Mouse (Mus musculus) hindbrain, embryonic 11.5 days (tissue): ENCODE measurements around the gene Rps10. TPM values are rescaled to one million over a fixed set of nuclear protein-coding genes. Genes with fewer than 3 reads are reported as not detected.

Experiments
- ATAC-seq: fragments of 200-750 bp; cut with Nextera tagmentation; 2 replicates; pipeline ENCODE4 v1.8.0; 2017; ENCODE audit warnings: mild to moderate bottlenecking, moderate TSS enrichment, moderate library complexity; ENCODE audit not compliant: low FRiP score
- DNase-seq: peaks from one replicate; pipeline ENCODE4 v3.0.0-alpha.2; 2015; ENCODE audit warnings: low spot score
- H3K27ac ChIP-seq: fragments of 300-500 bp; sonication (generic); 2 replicates; pipeline ENCODE4 v1.5.1; 2014; ENCODE audit warnings: mild to moderate bottlenecking, low read depth, low read length
- H3K27me3 ChIP-seq: fragments of 300-500 bp; sonication (generic); 2 replicates; pipeline ENCODE4 v1.6.1; 2014; ENCODE audit warnings: mild to moderate bottlenecking, low read length, moderate library complexity, mixed read lengths; ENCODE audit not compliant: control insufficient read depth, insufficient read depth
- H3K36me3 ChIP-seq: fragments of 300-500 bp; sonication (generic); 2 replicates; pipeline ENCODE4 v1.6.1; 2014; ENCODE audit warnings: mild to moderate bottlenecking, low read length, moderate library complexity, mixed read lengths; ENCODE audit not compliant: control insufficient read depth, insufficient read depth
- H3K4me1 ChIP-seq: fragments of 300-500 bp; sonication (generic); replicated peaks from 2 replicates; pipeline ENCODE4 v1.6.1; 2014; ENCODE audit warnings: low read length, mixed read lengths; ENCODE audit not compliant: control insufficient read depth, insufficient read depth
- H3K4me2 ChIP-seq: fragments of 300-500 bp; sonication (generic); replicated peaks from 2 replicates; pipeline ENCODE4 v1.6.1; 2014; ENCODE audit warnings: mild to moderate bottlenecking, low read depth, low read length
- H3K4me3 ChIP-seq: fragments of 300-500 bp; sonication (generic); 2 replicates; pipeline ENCODE4 v1.5.1; 2014; ENCODE audit warnings: low read depth, low read length
- H3K9ac ChIP-seq: fragments of 300-500 bp; sonication (generic); 2 replicates; pipeline ENCODE4 v1.6.1; 2014; ENCODE audit warnings: low read depth, low read length
- H3K9me3 ChIP-seq: fragments of 300-500 bp; sonication (generic); 2 replicates; pipeline ENCODE4 v1.6.1; 2016; ENCODE audit warnings: low read length; ENCODE audit not compliant: control insufficient read depth
- WGBS: fragments of 180-500 bp; shearing (Covaris S2); extraction: QIAGEN DNeasy Blood & Tissue Kit; methylation state at CpG from one replicate; pipeline ENCODE4 v1.1.7; 2014; 5-methylcytosine and 5-hydroxymethylcytosine counted together
- polyA plus RNA-seq: library from polyadenylated mRNA; unstranded; fragments of >200 nt; fragmentation: Nextera tagmentation; extraction: Ambion mirVana; gene quantifications from 2 replicates; pipeline ENCODE4 v1.2.1, GENCODE M21; 2014

The Rps10 gene
- polyA plus RNA-seq, 1 experiment from 2014 or later = 827 TPM

DNA sequence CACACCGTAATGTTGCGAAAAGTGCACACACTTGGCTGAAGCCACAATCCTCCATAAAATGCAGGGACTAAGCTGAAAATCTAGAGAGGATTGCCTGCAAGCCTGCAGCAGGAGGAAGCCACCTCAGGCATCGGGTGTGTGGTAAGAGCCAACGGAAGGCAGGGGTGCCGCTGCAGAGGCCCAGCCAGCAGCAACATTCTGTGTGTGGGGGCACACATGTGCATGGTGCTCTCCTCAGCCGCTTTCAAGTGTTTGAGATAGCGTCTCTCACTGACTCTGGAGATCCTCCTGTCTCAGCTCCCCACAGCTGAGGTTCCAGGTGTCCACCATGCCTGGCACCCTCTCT is 43.9 kb downstream of the Rps10 start:
- DNase-seq (no peak), ATAC-seq (no peak)
- Histone ChIP-seq H3K9ac (no peak overlapping the region), H3K4me3 (no peak overlapping the region), H3K4me1 (no peaks in the 10 kb centered on the region), H3K27me3 (no peaks in the 10 kb centered on the region), H3K4me2 (no peak overlapping the region), H3K27ac (no peak overlapping the region), H3K36me3 (peaks cover 12% of the 10 kb centered on the region), H3K9me3 (no peaks in the 10 kb centered on the region)
- WGBS = 96% methylated on average over 7 of the region's 7 CpGs

DNA sequence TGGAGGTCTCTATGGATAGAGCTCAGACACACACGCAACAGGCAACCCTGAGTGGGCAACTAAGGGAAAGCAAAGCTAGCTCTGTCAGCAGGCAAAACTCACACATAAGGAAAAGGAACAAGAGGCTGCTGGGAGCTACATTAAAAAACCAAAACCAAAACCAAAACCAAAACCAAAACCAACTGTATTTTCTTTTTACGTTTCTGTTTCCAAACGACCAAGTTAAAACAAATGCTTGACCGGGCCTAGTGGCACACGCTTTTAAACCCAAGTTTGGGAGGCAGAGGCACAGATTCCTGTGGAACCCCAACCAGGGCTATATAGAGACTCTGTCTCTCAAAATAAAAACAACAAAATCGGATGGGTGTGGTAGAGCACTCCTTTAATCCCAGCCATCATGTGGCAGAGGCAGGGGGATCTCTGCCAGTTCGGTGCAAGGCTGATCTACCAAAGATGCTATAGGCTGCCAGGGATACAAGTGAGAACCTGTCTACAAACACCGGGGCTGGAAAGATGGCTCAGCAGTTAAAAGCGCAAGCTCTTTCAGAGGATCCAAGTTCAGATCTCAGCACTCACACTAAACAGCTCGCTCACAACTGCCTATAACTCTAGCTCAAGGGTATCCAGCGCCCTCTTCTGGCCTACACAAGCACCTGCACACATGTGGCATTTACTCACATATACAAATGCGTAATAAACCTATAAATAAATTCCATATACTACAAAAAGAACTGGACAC is 44.5 kb downstream of the Rps10 start:
- Histone ChIP-seq H3K9me3 (no peaks in the 10 kb centered on the region), H3K4me2 (no peak overlapping the region), H3K27ac (no peak overlapping the region), H3K4me3 (no peak overlapping the region), H3K4me1 (no peaks in the 10 kb centered on the region), H3K9ac (no peak overlapping the region), H3K27me3 (no peaks in the 10 kb centered on the region), H3K36me3 (peaks cover 12% of the 10 kb centered on the region)
- ATAC-seq (no peak), DNase-seq (no peak)
- 89% methylated on average over 12 of the region's 12 CpGs for WGBS

DNA sequence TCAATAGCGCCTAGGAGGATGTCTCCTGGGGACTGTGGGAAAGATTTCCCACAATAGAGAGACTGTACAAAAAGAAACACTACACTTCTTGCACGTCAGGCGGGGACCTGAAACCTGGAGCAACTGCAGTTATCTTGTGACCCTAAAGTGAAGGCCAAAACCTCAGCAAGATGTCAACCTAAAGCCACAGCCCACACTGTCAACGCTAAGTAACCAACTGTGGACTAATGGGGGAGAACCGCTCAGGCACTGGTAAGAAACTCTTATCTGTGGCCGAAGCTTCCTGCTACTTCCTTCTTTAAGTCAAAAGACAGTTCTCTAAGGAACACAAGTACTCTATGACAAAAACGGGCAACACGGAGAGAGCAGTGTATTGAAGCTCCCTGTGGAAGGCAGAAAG is 48.2 kb downstream of the Rps10 start:
- Histone ChIP-seq H3K4me1 (no peaks in the 10 kb centered on the region), H3K4me3 (no peak overlapping the region), H3K36me3 (peaks cover 7% of the 10 kb centered on the region), H3K9ac (no peak overlapping the region), H3K4me2 (no peak overlapping the region), H3K9me3 (no peaks in the 10 kb centered on the region), H3K27me3 (no peaks in the 10 kb centered on the region), H3K27ac (no peak overlapping the region)
- DNase-seq (no peak), ATAC-seq (no peak)
- WGBS = 81% methylated on average over 8 of the region's 8 CpGs

DNA sequence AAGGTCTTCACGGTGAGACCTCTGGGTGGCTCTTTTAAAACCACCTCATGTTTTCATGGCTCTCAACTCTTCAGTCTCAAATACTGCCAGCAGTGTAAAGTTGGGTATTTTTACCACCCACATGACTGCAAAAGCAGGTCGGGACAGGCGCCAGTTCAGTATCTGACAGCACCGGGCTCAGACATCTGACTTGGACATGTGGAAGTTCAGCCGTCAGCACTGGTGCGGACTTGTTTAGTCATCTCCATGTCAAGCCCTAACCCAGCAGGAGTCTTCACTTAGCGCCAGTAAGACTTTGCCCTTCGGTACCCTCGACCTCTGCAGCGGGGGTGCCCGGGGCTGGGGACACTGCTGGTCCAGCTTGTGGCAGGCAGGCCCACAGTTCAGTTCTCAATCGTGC is 49.2 kb downstream of the Rps10 start:
- Histone ChIP-seq H3K4me3 (no peak overlapping the region), H3K27ac (no peak overlapping the region), H3K4me2 (no peak overlapping the region), H3K9ac (no peak overlapping the region), H3K27me3 (no peaks in the 10 kb centered on the region), H3K4me1 (no peaks in the 10 kb centered on the region), H3K36me3 (0 out of 2 replicates have a peak, but pooled peaks cover 2% of the 10 kb centered on the region), H3K9me3 (no peaks in the 10 kb centered on the region)
- DNase-seq = no peak
- no peak for ATAC-seq
- 71% methylated on average over 12 of the region's 12 CpGs for WGBS

DNA sequence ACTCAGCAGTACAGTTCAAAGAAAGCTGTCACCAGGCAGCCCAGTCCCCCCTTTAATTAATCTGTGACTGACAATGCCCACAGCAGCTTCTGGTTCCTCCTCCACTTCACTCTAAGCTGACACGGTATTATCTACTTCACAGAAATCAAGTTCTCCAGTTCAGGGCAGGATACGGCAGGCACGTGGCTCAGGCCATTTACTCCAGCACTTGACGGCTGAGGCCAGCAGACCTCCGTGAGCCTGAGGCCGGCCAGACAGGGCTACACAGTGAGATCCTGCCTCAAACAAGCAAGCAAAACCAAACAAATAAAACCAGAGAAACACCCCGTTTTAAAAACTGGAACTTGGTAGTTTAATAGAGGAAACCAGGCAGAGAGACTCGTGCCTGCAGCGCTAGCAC is 49.8 kb downstream of the Rps10 start:
- Histone ChIP-seq H3K4me3 (no peak overlapping the region), H3K27me3 (no peaks in the 10 kb centered on the region), H3K9ac (no peak overlapping the region), H3K27ac (no peak overlapping the region), H3K9me3 (no peaks in the 10 kb centered on the region), H3K4me2 (no peak overlapping the region), H3K4me1 (no peaks in the 10 kb centered on the region), H3K36me3 (peaks cover 7% of the 10 kb centered on the region; the same call in 1 of the 2 replicates)
- WGBS = 78% methylated on average over 9 of the region's 9 CpGs
- DNase-seq (no peak), ATAC-seq (no peak)

DNA sequence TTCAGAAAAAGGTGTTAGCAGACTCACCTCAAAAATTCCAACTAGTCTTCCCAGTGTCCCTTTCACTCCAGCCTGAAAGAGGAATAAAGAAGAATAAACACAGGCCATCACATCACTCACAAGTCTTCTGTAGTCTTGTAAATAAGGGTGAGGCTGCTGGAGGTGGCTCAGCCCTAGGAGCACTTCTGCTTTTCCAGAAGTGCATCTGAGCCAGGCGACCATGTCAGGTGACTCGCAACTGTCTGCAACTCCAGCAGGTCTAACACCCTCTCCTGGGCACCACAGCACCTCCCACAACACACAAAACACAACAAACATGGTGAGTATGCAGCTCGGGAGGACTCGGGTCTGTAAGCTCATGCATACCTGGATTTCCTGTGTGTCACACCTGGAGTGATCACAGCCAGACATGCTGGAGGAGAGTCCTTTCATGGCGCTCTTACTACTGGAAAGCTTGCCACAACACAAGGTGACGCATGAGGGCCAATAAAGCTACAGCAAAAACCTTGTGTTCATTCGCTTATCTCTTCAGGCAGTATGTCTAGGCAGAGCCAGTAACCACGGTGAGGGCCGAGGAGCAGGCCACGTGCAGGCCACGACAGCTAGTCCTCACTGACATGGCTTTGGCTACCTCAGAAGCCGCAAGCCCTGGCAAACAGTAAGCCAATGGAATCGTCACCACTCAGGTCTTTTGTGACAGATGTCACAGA is 53.1 kb downstream of the Rps10 start:
- no peak overlapping the region for H3K4me2 ChIP-seq
- no peaks in the 10 kb centered on the region for H3K9me3 ChIP-seq
- no peaks in the 10 kb centered on the region for H3K4me1 ChIP-seq
- ATAC-seq (no peak), DNase-seq (no peak)
- no peak overlapping the region for H3K4me3 ChIP-seq
- H3K36me3 ChIP-seq = peaks cover 11% of the 10 kb centered on the region
- no peaks in the 10 kb centered on the region for H3K27me3 ChIP-seq
- 90% methylated on average over 13 of the region's 13 CpGs for WGBS
- H3K9ac ChIP-seq = no peak overlapping the region
- no peak overlapping the region for H3K27ac ChIP-seq

Other genes with a start within 250 kb of the Rps10 start
- gene Grm4, start 115.3 kb downstream of the Rps10 start, polyA plus RNA-seq = 2.5 and 3.6 TPM in 2 replicates
- gene Hmga1, start 80.2 kb downstream of the Rps10 start, polyA plus RNA-seq = 305 and 319 TPM in 2 replicates
- gene AI413582, start 70.9 kb downstream of the Rps10 start, polyA plus RNA-seq = 17.1 and 19.0 TPM in 2 replicates
- 53.3 and 61.2 TPM in 2 replicates for gene Nudt3, start 13.2 kb downstream of the Rps10 start, polyA plus RNA-seq
- not detected in 2 replicates for gene RPS10-NUDT3, start 1.4 kb downstream of the Rps10 start, polyA plus RNA-seq
- 3.5 and 3.7 TPM in 2 replicates for gene Pacsin1, start 18.8 kb upstream of the Rps10 start, polyA plus RNA-seq
- 0.17 TPM in 1 of 2 replicates, not detected in the other for gene Spdef, start 92.3 kb upstream of the Rps10 start, polyA plus RNA-seq
- gene D17Wsu92e, start 184.0 kb upstream of the Rps10 start, polyA plus RNA-seq = 10.4 and 10.9 TPM in 2 replicates
- 344 and 359 TPM in 2 replicates for gene Snrpc, start 201.5 kb upstream of the Rps10 start, polyA plus RNA-seq
- gene Uhrf1bp1, start 219.8 kb upstream of the Rps10 start, polyA plus RNA-seq = 4.9 TPM in 2 replicates